Mouse (Mus musculus): ENCODE data around the gene 4930452B06Rik. TPM values are rescaled to one million over a fixed set of nuclear protein-coding genes. Genes with fewer than 3 reads are reported as not detected.

The 4930452B06Rik gene
- polyA plus RNA-seq, 1 experiment from 2014 or later: 8.4 TPM

- Histone ChIP-seq H3K36me3 (ENCODE audit: insufficient read depth, low read length) (no peaks in the 10 kb centered on the region), H3K4me3 (replicated peaks; ENCODE audit: low read depth, low read length) (no peak overlapping the region), H3K4me2 (ENCODE audit: low read length) (peak overlapping the region; percentile 36), H3K27me3 (ENCODE audit: insufficient read depth, low read length) (no peaks in the 10 kb centered on the region), H3K9me3 (replicated peaks; ENCODE audit: low read length) (no peaks in the 10 kb centered on the region), H3K27ac (no peak overlapping the region), H3K9ac (ENCODE audit: low read depth, low read length) (no peak overlapping the region), H3K4me1 (replicated peaks; ENCODE audit: insufficient read depth, low read length) (no peaks in the 10 kb centered on the region)
- no peak for ATAC-seq (replicated peaks; ENCODE audit: low FRiP score, low read depth)
- 8% methylated on average over 10 of the region's 10 CpGs for WGBS
- peak; percentile 41 for DNase-seq (ENCODE audit: low spot score)
- no peak for TF ChIP-seq CTCF (IDR thresholded peaks at IDR 0.05; ENCODE audit: low read depth)
Observed at GRCm38 (mm10) chr14:8421199-8421787, 244.7 kb downstream of the 4930452B06Rik start.

GRCm38 (mm10) chr14:8418610-8419009 is 247.4 kb downstream of the 4930452B06Rik start:
- H3K9ac ChIP-seq (ENCODE audit: low read depth, low read length): no peak overlapping the region
- H3K27ac ChIP-seq: no peak overlapping the region
- H3K4me2 ChIP-seq (ENCODE audit: low read length): no peak overlapping the region
- H3K27me3 ChIP-seq (ENCODE audit: insufficient read depth, low read length): no peaks in the 10 kb centered on the region
- H3K4me1 ChIP-seq (replicated peaks; ENCODE audit: insufficient read depth, low read length): no peaks in the 10 kb centered on the region
- TF ChIP-seq CTCF (IDR thresholded peaks at IDR 0.05; ENCODE audit: low read depth): no peak
- no peak for ATAC-seq (replicated peaks; ENCODE audit: low FRiP score, low read depth)
- WGBS: 60% methylated on average over 3 of the region's 3 CpGs
- H3K36me3 ChIP-seq (ENCODE audit: insufficient read depth, low read length): no peaks in the 10 kb centered on the region
- H3K4me3 ChIP-seq (replicated peaks; ENCODE audit: low read depth, low read length): no peak overlapping the region
- H3K9me3 ChIP-seq (replicated peaks; ENCODE audit: low read length): no peaks in the 10 kb centered on the region
- no peak for DNase-seq (ENCODE audit: low spot score)

- H3K4me3 ChIP-seq (replicated peaks; ENCODE audit: low read depth, low read length): no peak overlapping the region
- 76% methylated on average over 6 of the region's 6 CpGs for WGBS
Observed at GRCm38 (mm10) chr14:8405946-8406345, 260.1 kb downstream of the 4930452B06Rik start.

GRCm38 (mm10) chr14:8403310-8403709 is 262.7 kb downstream of the 4930452B06Rik start:
- no peak overlapping the region for H3K9ac ChIP-seq (ENCODE audit: low read depth, low read length)
- no peak for TF ChIP-seq CTCF (IDR thresholded peaks at IDR 0.05; ENCODE audit: low read depth)
- H3K9me3 ChIP-seq (replicated peaks; ENCODE audit: low read length): no peaks in the 10 kb centered on the region
- no peaks in the 10 kb centered on the region for H3K4me1 ChIP-seq (replicated peaks; ENCODE audit: insufficient read depth, low read length)
- no peak overlapping the region for H3K4me3 ChIP-seq (replicated peaks; ENCODE audit: low read depth, low read length)
- no peaks in the 10 kb centered on the region for H3K27me3 ChIP-seq (ENCODE audit: insufficient read depth, low read length)
- H3K36me3 ChIP-seq (ENCODE audit: insufficient read depth, low read length): no peaks in the 10 kb centered on the region
- ATAC-seq (replicated peaks; ENCODE audit: low FRiP score, low read depth): no peak
- no peak overlapping the region for H3K27ac ChIP-seq
- 89% methylated on average over 3 of the region's 3 CpGs for WGBS
- no peak for DNase-seq (ENCODE audit: low spot score)
- no peak overlapping the region for H3K4me2 ChIP-seq (ENCODE audit: low read length)

More at GRCm38 (mm10) chr14:8405946-8406345, 260.1 kb downstream of the 4930452B06Rik start:
- Histone ChIP-seq H3K27ac (no peak overlapping the region), H3K9me3 (replicated peaks; ENCODE audit: low read length) (no peaks in the 10 kb centered on the region), H3K4me2 (ENCODE audit: low read length) (no peak overlapping the region), H3K27me3 (ENCODE audit: insufficient read depth, low read length) (no peaks in the 10 kb centered on the region), H3K9ac (ENCODE audit: low read depth, low read length) (no peak overlapping the region), H3K4me1 (replicated peaks; ENCODE audit: insufficient read depth, low read length) (no peaks in the 10 kb centered on the region), H3K36me3 (ENCODE audit: insufficient read depth, low read length) (no peaks in the 10 kb centered on the region)
- ATAC-seq (replicated peaks; ENCODE audit: low FRiP score, low read depth) (no peak), DNase-seq (ENCODE audit: low spot score) (no peak)
- no peak for TF ChIP-seq CTCF (IDR thresholded peaks at IDR 0.05; ENCODE audit: low read depth)

GRCm38 (mm10) chr14:8398507-8398906 is 267.5 kb downstream of the 4930452B06Rik start:
- TF ChIP-seq CTCF (IDR thresholded peaks at IDR 0.05; ENCODE audit: low read depth): no peak
- H3K36me3 ChIP-seq (ENCODE audit: insufficient read depth, low read length): no peaks in the 10 kb centered on the region
- H3K9ac ChIP-seq (ENCODE audit: low read depth, low read length): no peak overlapping the region
- DNase-seq (ENCODE audit: low spot score): no peak
- ATAC-seq (replicated peaks; ENCODE audit: low FRiP score, low read depth): no peak
- H3K9me3 ChIP-seq (replicated peaks; ENCODE audit: low read length): no peaks in the 10 kb centered on the region
- no peak overlapping the region for H3K27ac ChIP-seq
- no peaks in the 10 kb centered on the region for H3K4me1 ChIP-seq (replicated peaks; ENCODE audit: insufficient read depth, low read length)
- H3K4me3 ChIP-seq (replicated peaks; ENCODE audit: low read depth, low read length): no peak overlapping the region
- H3K27me3 ChIP-seq (ENCODE audit: insufficient read depth, low read length): no peaks in the 10 kb centered on the region
- H3K4me2 ChIP-seq (ENCODE audit: low read length): no peak overlapping the region

- 69% methylated on average over 7 of the region's 7 CpGs for WGBS
- Histone ChIP-seq H3K27ac (no peak overlapping the region), H3K36me3 (ENCODE audit: insufficient read depth, low read length) (no peaks in the 10 kb centered on the region), H3K4me1 (replicated peaks; ENCODE audit: insufficient read depth, low read length) (no peaks in the 10 kb centered on the region), H3K9me3 (replicated peaks; ENCODE audit: low read length) (no peaks in the 10 kb centered on the region), H3K9ac (ENCODE audit: low read depth, low read length) (no peak overlapping the region), H3K4me3 (replicated peaks; ENCODE audit: low read depth, low read length) (no peak overlapping the region), H3K4me2 (ENCODE audit: low read length) (no peak overlapping the region), H3K27me3 (ENCODE audit: insufficient read depth, low read length) (no peaks in the 10 kb centered on the region)
- no peak for TF ChIP-seq CTCF (IDR thresholded peaks at IDR 0.05; ENCODE audit: low read depth)
- ATAC-seq (replicated peaks; ENCODE audit: low FRiP score, low read depth) (no peak), DNase-seq (ENCODE audit: low spot score) (no peak)
Observed at GRCm38 (mm10) chr14:8395690-8396287, 270.3 kb downstream of the 4930452B06Rik start.

Data from kidney, postnatal 0 days (tissue).